Mouse (Mus musculus): ENCODE data around the gene Ankmy1.

The Ankmy1 gene

GRCm38 (mm10) chr1:92830626-92831187 is 72.0 kb downstream of the Ankmy1 start:
- no peak for DNase-seq (ENCODE audit: low spot score)

- no peak for DNase-seq (ENCODE audit: low spot score)
Measured at GRCm38 (mm10) chr1:92815756-92816294, 86.9 kb downstream of the Ankmy1 start.

GRCm38 (mm10) chr1:92815100-92815499 is 87.6 kb downstream of the Ankmy1 start:
- DNase-seq (ENCODE audit: low spot score) = no peak

- no peak for DNase-seq (ENCODE audit: low spot score)
Measured at GRCm38 (mm10) chr1:92814319-92814718, 88.4 kb downstream of the Ankmy1 start.

All from MN1 (cell line).